Mouse (Mus musculus): Measurements from ENCODE around the gene Gm10488. TPM values are rescaled to one million over a fixed set of nuclear protein-coding genes. Genes with fewer than 3 reads are reported as not detected.
"Not testable (repeated sequence)": the region's sequence is repeated elsewhere in the genome, so short reads cannot be mapped to it uniquely, and the experiment has no call there.

Gene Gm10488
- not detected in 2 replicates for polyA plus RNA-seq (2015; fragmentation: Nextera tagmentation; extraction: Ambion mirVana)

- WGBS = no CpG with 5 or more reads among the region's 6 CpGs
Measured at GRCm38 (mm10) chrX:29976014-29976413, at the start of gene Gm10488. TSS of gene Gm10488 (plus strand) at chrX:29976314.

More at GRCm38 (mm10) chrX:29976014-29976413, at the start of gene Gm10488:
- H3K4me2 ChIP-seq (ENCODE audit: low read depth, low read length); H3K4me3 ChIP-seq (ENCODE audit: low read length); H3K27me3 ChIP-seq (replicated peaks; ENCODE audit: control insufficient read depth, insufficient read depth, low read length); H3K9ac ChIP-seq (ENCODE audit: low read depth, low read length); H3K36me3 ChIP-seq (ENCODE audit: control insufficient read depth, insufficient read depth, low read length); H3K9me3 ChIP-seq (ENCODE audit: control insufficient read depth, low read length); H3K4me1 ChIP-seq (ENCODE audit: control insufficient read depth, insufficient read depth, low read length); ATAC-seq; H3K27ac ChIP-seq (ENCODE audit: low read length): not testable (repeated sequence)

Small RNAs within 50 kb of the gene (microRNA-seq; reads per million reads assigned to microRNA genes)
- not detected for gene Gm44298

Data from intestine, embryonic 16.5 days (tissue).